Mouse (Mus musculus) erythroblast, embryonic 14.5 days (primary cell): ENCODE results near the gene Panx2.

ENCODE experiments used
- GATA1 ChIP-seq: IDR thresholded peaks from 2 replicates; pipeline ENCODE4 v1.6.1; 2012; ENCODE audit warnings: low read length, inconsistent platforms, mixed read lengths
- TAL1 ChIP-seq: IDR thresholded peaks from 3 replicates; pipeline ENCODE4 v1.6.1; 2012; ENCODE audit warnings: low read length, inconsistent platforms, mixed read lengths

DNA sequence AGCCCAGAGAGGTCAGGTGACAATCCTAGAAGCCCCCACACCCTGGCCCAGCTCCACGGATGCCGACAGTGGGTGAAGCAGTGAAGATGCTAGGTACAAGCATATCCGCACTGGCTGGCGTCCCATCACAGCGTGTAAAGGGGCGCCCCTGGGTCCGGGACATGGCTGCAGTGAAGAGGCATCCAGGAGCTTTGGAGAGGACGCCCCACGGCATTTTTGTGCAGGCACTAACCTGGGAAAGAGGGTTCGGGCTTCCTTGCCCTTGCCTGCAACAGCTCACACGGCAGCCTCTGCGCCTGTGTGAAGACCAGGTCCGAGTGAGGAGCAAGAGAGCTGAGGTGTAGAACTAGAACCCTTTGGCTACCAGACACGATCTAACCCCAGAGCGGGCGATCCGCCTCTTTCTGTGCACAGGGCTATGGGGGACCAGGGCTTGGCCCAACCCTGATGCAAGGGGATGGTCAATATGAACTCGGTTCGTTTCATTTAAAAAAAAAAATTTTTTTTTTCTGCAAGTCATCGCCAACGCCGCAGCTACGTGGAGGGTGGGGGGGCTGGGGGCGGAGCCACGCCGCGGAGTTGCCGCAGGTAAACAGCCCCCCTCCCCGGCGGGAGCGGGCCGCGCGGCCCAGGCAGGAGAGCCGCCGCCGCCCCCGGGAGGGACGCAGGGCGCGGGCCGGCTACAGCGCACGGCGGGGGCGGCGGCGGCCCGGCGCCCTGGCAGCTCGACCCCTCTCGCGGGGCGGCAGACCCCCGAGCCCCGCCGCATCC lies at the start of gene Panx2:
- no peak for TF ChIP-seq GATA1
- TF ChIP-seq TAL1 = no peak
